Mouse (Mus musculus) mature B cell (primary cell): ENCODE results near the gene Prpsap1.

Experiments
- in situ Hi-C: fragments of 300-500 bp; cut with MboI; formaldehyde crosslinking; loops from 2 replicates; pipeline ENCODE4 v1.14.3; 2019

The Prpsap1 gene

GRCm38 (mm10) chr11:116493795-116494252, at the start of gene Prpsap1:
TSS of gene Prpsap1 (minus strand) at chr11:116494202.
- in situ Hi-C loops = no loop called here

- in situ Hi-C loops = no loop called here
Measured at GRCm38 (mm10) chr11:116543110-116543509, 49.1 kb upstream of the Prpsap1 start.

- in situ Hi-C loops = no loop called here
Measured at GRCm38 (mm10) chr11:116541183-116541582, 47.2 kb upstream of the Prpsap1 start.

- in situ Hi-C loops = no loop called here
Measured at GRCm38 (mm10) chr11:116538142-116538735, 44.2 kb upstream of the Prpsap1 start.

GRCm38 (mm10) chr11:116537388-116537787, 43.4 kb upstream of the Prpsap1 start:
- in situ Hi-C loops = no loop called here

- in situ Hi-C loops = no loop called here
Measured at GRCm38 (mm10) chr11:116536685-116537084, 42.7 kb upstream of the Prpsap1 start.

- in situ Hi-C loops = no loop called here
Measured at GRCm38 (mm10) chr11:116534154-116534865, 40.3 kb upstream of the Prpsap1 start.

GRCm38 (mm10) chr11:116533341-116534153, 39.5 kb upstream of the Prpsap1 start:
- in situ Hi-C loops = no loop called here

GRCm38 (mm10) chr11:116532810-116533338, 38.9 kb upstream of the Prpsap1 start:
- in situ Hi-C loops = no loop called here

GRCm38 (mm10) chr11:116532262-116532809, 38.3 kb upstream of the Prpsap1 start:
- in situ Hi-C loops = no loop called here

- in situ Hi-C loops = no loop called here
Measured at GRCm38 (mm10) chr11:116531371-116532191, 37.6 kb upstream of the Prpsap1 start.

GRCm38 (mm10) chr11:116530187-116531147, 36.5 kb upstream of the Prpsap1 start, which contains the start of gene Sphk1:
TSS of gene Sphk1 (plus strand) at chr11:116530925.
- in situ Hi-C loops = no loop called here

- in situ Hi-C loops = no loop called here
Measured at GRCm38 (mm10) chr11:116528636-116529320, 34.8 kb upstream of the Prpsap1 start.

- in situ Hi-C loops = no loop called here
Measured at GRCm38 (mm10) chr11:116523699-116524189, 29.7 kb upstream of the Prpsap1 start.

GRCm38 (mm10) chr11:116522886-116523698, 29.1 kb upstream of the Prpsap1 start:
- in situ Hi-C loops = no loop called here

GRCm38 (mm10) chr11:116522046-116522445, 28.0 kb upstream of the Prpsap1 start:
- in situ Hi-C loops = no loop called here

- in situ Hi-C loops = no loop called here
Measured at GRCm38 (mm10) chr11:116521143-116521542, 27.1 kb upstream of the Prpsap1 start.

- in situ Hi-C loops = no loop called here
Measured at GRCm38 (mm10) chr11:116518482-116518881, 24.5 kb upstream of the Prpsap1 start.
